Mouse (Mus musculus) hindbrain, embryonic 14.5 days (tissue): ENCODE results near the gene Timp2. TPM values are rescaled to one million over a fixed set of nuclear protein-coding genes. Genes with fewer than 3 reads are reported as not detected.
"Not testable (repeated sequence)": the region's sequence is repeated elsewhere in the genome, so short reads cannot be mapped to it uniquely, and the experiment has no call there.

Experiments used
- ATAC-seq: fragments of 200-750 bp; cut with Nextera tagmentation; 2 replicates; pipeline ENCODE4 v1.8.0; 2017; ENCODE audit warnings: moderate number of reproducible peaks, mild to moderate bottlenecking, moderate TSS enrichment, moderate library complexity; ENCODE audit not compliant: low FRiP score
- DNase-seq: peaks from one replicate; pipeline ENCODE4 v3.0.0-alpha.2; 2015; ENCODE audit warnings: low spot score
- H3K27ac ChIP-seq: fragments of 300-500 bp; sonication (generic); 2 replicates; pipeline ENCODE4 v1.5.1; 2014; ENCODE audit warnings: mild to moderate bottlenecking, moderate library complexity
- H3K27me3 ChIP-seq: fragments of 300-500 bp; sonication (generic); 2 replicates; pipeline ENCODE4 v1.6.1; 2014; ENCODE audit warnings: mild to moderate bottlenecking, low read length, mixed read lengths; ENCODE audit not compliant: control insufficient read depth, insufficient read depth
- H3K36me3 ChIP-seq: fragments of 300-500 bp; sonication (generic); replicated peaks from 2 replicates; pipeline ENCODE4 v1.6.1; 2014; ENCODE audit not compliant: control insufficient read depth, insufficient read depth
- H3K4me1 ChIP-seq: fragments of 300-500 bp; sonication (generic); replicated peaks from 2 replicates; pipeline ENCODE4 v1.6.1; 2014; ENCODE audit warnings: antibody characterized with exemption, low read length, mixed read lengths; ENCODE audit not compliant: control insufficient read depth, insufficient read depth
- H3K4me2 ChIP-seq: fragments of 300-500 bp; sonication (generic); replicated peaks from 2 replicates; pipeline ENCODE4 v1.6.1; 2014; ENCODE audit warnings: mild to moderate bottlenecking, moderate library complexity
- H3K4me3 ChIP-seq: fragments of 300-500 bp; sonication (generic); replicated peaks from 2 replicates; pipeline ENCODE4 v1.5.1; 2014; ENCODE audit warnings: mild to moderate bottlenecking, low read length
- H3K9ac ChIP-seq: fragments of 300-500 bp; sonication (generic); 2 replicates; pipeline ENCODE4 v1.6.1; 2014
- H3K9me3 ChIP-seq: fragments of 300-500 bp; sonication (generic); 2 replicates; pipeline ENCODE4 v1.6.1; 2016; ENCODE audit warnings: low read length; ENCODE audit not compliant: control insufficient read depth
- WGBS: fragments of 180-500 bp; shearing (Covaris S2); extraction: QIAGEN DNeasy Blood & Tissue Kit; methylation state at CpG from one replicate; pipeline ENCODE4 v1.1.7; 2014; 5-methylcytosine and 5-hydroxymethylcytosine counted together
- polyA plus RNA-seq: library from polyadenylated mRNA; unstranded; fragments of >200 nt; fragmentation: Nextera tagmentation; extraction: Ambion mirVana; gene quantifications from 2 replicates; pipeline ENCODE4 v1.2.1, GENCODE M21; 2014

Gene Timp2
- polyA plus RNA-seq, 1 experiment from 2014 or later = 94.3 TPM

- Histone ChIP-seq H3K9me3 (no peaks in the 10 kb centered on the region), H3K4me3 (no peak overlapping the region), H3K36me3 (0 out of 2 replicates have a peak, but pooled peaks cover 1% of the 10 kb centered on the region), H3K4me2 (no peak overlapping the region), H3K27ac (no peak overlapping the region), H3K4me1 (peaks cover 26% of the 10 kb centered on the region), H3K27me3 (no peaks in the 10 kb centered on the region), H3K9ac (no peak overlapping the region)
- DNase-seq (no peak), ATAC-seq (no peak)
- 52% methylated on average over 3 of the region's 3 CpGs for WGBS
Observed at GRCm38 (mm10) chr11:118322647-118323046, 32.9 kb downstream of the Timp2 start.

- no peak overlapping the region for H3K27ac ChIP-seq
- DNase-seq = no peak
- no peak overlapping the region for H3K4me2 ChIP-seq
- no peaks in the 10 kb centered on the region for H3K27me3 ChIP-seq
- H3K36me3 ChIP-seq = 0 out of 2 replicates have a peak, but pooled peaks cover 5% of the 10 kb centered on the region
- H3K4me3 ChIP-seq = no peak overlapping the region
- ATAC-seq = no peak
- peaks cover 19% of the 10 kb centered on the region for H3K4me1 ChIP-seq
- no peaks in the 10 kb centered on the region for H3K9me3 ChIP-seq
- 77% methylated on average over 4 of the region's 4 CpGs for WGBS
- H3K9ac ChIP-seq = no peak overlapping the region
Observed at GRCm38 (mm10) chr11:118321971-118322370, 33.6 kb downstream of the Timp2 start.

- 58% methylated on average over 7 of the region's 7 CpGs for WGBS
- no peak for ATAC-seq
Observed at GRCm38 (mm10) chr11:118321500-118321899, 34.0 kb downstream of the Timp2 start.

GRCm38 (mm10) chr11:118318678-118319077 lies 36.9 kb downstream of the Timp2 start:
- peaks cover 14% of the 10 kb centered on the region for H3K4me1 ChIP-seq
- H3K4me2 ChIP-seq = no peak overlapping the region
- H3K9me3 ChIP-seq = no peaks in the 10 kb centered on the region
- no peak overlapping the region for H3K27ac ChIP-seq
- H3K4me3 ChIP-seq = no peak overlapping the region
- H3K27me3 ChIP-seq = no peaks in the 10 kb centered on the region
- peaks cover 25% of the 10 kb centered on the region; the same call in 1 of the 2 replicates for H3K36me3 ChIP-seq
- DNase-seq = no peak
- H3K9ac ChIP-seq = no peak overlapping the region
- no peak for ATAC-seq
- WGBS = 64% methylated on average over 5 of the region's 5 CpGs

More at GRCm38 (mm10) chr11:118321500-118321899, 34.0 kb downstream of the Timp2 start:
- no peaks in the 10 kb centered on the region for H3K9me3 ChIP-seq
- no peak overlapping the region for H3K9ac ChIP-seq
- H3K27ac ChIP-seq = no peak overlapping the region
- H3K4me3 ChIP-seq = no peak overlapping the region
- no peaks in the 10 kb centered on the region for H3K27me3 ChIP-seq
- peaks cover 15% of the 10 kb centered on the region for H3K4me1 ChIP-seq
- peak; percentile 45 for DNase-seq
- H3K4me2 ChIP-seq = no peak overlapping the region
- H3K36me3 ChIP-seq = 0 out of 2 replicates have a peak, but pooled peaks cover 5% of the 10 kb centered on the region

- peak; percentile 85 for DNase-seq
- Histone ChIP-seq H3K27ac (no peak overlapping the region), H3K9me3 (no peaks in the 10 kb centered on the region), H3K27me3 (no peaks in the 10 kb centered on the region), H3K4me1 (peaks cover 10% of the 10 kb centered on the region), H3K9ac (no peak overlapping the region), H3K36me3 (peaks cover 31% of the 10 kb centered on the region), H3K4me3 (no peak overlapping the region), H3K4me2 (no peak overlapping the region)
- 27% methylated on average over 7 of the region's 7 CpGs for WGBS
- ATAC-seq = no peak
Observed at GRCm38 (mm10) chr11:118317129-118317528, 38.4 kb downstream of the Timp2 start.

- Histone ChIP-seq H3K36me3 (peaks cover 38% of the 10 kb centered on the region), H3K4me3 (no peak overlapping the region), H3K27ac (no peak overlapping the region), H3K27me3 (no peaks in the 10 kb centered on the region), H3K4me2 (no peak overlapping the region), H3K9ac (no peak overlapping the region), H3K9me3 (no peaks in the 10 kb centered on the region), H3K4me1 (peaks cover 2% of the 10 kb centered on the region; the same call in 1 of the 2 replicates)
- 88% methylated on average over 8 of the region's 8 CpGs for WGBS
- DNase-seq (no peak), ATAC-seq (no peak)
Observed at GRCm38 (mm10) chr11:118316231-118316806, 39.2 kb downstream of the Timp2 start.

GRCm38 (mm10) chr11:118312132-118312723 lies 43.3 kb downstream of the Timp2 start:
- 88% methylated on average over 6 of the region's 6 CpGs for WGBS
- H3K9ac ChIP-seq = no peak overlapping the region
- H3K27ac ChIP-seq = no peak overlapping the region
- peaks cover 4% of the 10 kb centered on the region; the same call in 1 of the 2 replicates for H3K9me3 ChIP-seq
- no peaks in the 10 kb centered on the region for H3K27me3 ChIP-seq
- H3K4me2 ChIP-seq = no peak overlapping the region
- peaks cover 62% of the 10 kb centered on the region for H3K36me3 ChIP-seq
- no peak overlapping the region for H3K4me3 ChIP-seq
- ATAC-seq = no peak
- H3K4me1 ChIP-seq = no peaks in the 10 kb centered on the region
- no peak for DNase-seq

GRCm38 (mm10) chr11:118307962-118308361 lies 47.6 kb downstream of the Timp2 start:
- not testable (repeated sequence) for ATAC-seq, DNase-seq, H3K4me3 ChIP-seq, H3K9ac ChIP-seq, H3K27me3 ChIP-seq, H3K27ac ChIP-seq, H3K4me2 ChIP-seq, H3K4me1 ChIP-seq, H3K9me3 ChIP-seq
- WGBS = 85% methylated on average over 2 of the region's 2 CpGs
- peaks cover 52% of the 10 kb centered on the region for H3K36me3 ChIP-seq

GRCm38 (mm10) chr11:118303959-118304358 lies 51.6 kb downstream of the Timp2 start:
- not testable (repeated sequence) for H3K4me2 ChIP-seq, ATAC-seq, H3K27ac ChIP-seq, H3K9me3 ChIP-seq, H3K27me3 ChIP-seq, H3K9ac ChIP-seq, H3K4me1 ChIP-seq, DNase-seq, H3K4me3 ChIP-seq
- peaks cover 25% of the 10 kb centered on the region for H3K36me3 ChIP-seq
- whole genome bisulfite sequencing = 92% methylated on average over 4 of the region's 4 CpGs
